8 mouse cellular contexts compared by ENCODE assay signal in the genomic region with DNA sequence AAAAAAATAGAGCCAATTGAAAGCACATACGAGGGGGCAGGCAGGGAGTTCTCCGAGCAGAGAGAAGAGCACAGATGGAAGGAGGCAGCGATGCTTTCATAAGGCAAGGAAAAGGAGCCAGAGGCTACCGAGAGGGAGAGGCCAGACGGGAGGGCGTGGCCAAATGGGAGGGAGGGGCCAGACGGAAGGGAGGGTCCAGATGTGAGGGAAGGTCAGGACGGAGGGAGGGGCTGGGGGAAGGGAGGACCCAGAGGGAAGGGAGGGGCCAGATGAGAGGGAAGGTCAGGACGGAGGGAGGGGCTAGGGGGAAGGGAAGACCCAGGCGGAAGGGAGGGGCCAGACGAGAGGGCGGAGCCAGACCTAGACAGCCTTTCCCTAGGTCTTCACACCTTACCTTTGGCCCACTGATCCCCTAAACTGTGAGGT. TPM values are rescaled to one million over a fixed set of nuclear protein-coding genes. Genes with fewer than 3 reads are reported as not detected.
DNase-seq lines count a peak whose midpoint lies in the region; ATAC-seq lines count a peak whose summit lies in the region.

No protein-coding gene starts in this region.

- peak; percentile 49 for ATAC-seq in monocyte, adult 5-6 weeks (replicated peaks; ENCODE audit: insufficient number of reproducible peaks, low FRiP score, low TSS enrichment, poor library complexity, severe bottlenecking)
- ATAC-seq in inflammation-experienced regulatory T-cells, adult 6 months, result no peak

- no peaks in the 10 kb centered on the region for H3K9me3 ChIP-seq in heart, embryonic 10.5 days

- H3K27me3 ChIP-seq in heart, embryonic 10.5 days (ENCODE audit: insufficient read depth, poor library complexity, severe bottlenecking), result no peaks in the 10 kb centered on the region

- 8% methylated on average over 12 of the region's 12 CpGs for WGBS in heart, embryonic 10.5 days

- H3K27ac ChIP-seq in heart, embryonic 10.5 days, result peak overlapping the region; percentile 82

- H3K4me3 ChIP-seq in heart, embryonic 10.5 days, result peak overlapping the region; percentile 23; the same call in 1 of the 2 replicates

- DNase-seq in right cerebral cortex, adult 18-20 months, result peak; percentile 23
- DNase-seq in right cerebral cortex, adult 2 months (ENCODE audit: low spot score in 2 of 2), result no peak
- DNase-seq in c-Kit-positive CD71-negative TER-119-negative erythroid progenitor cells, embryonic 14.5 days (ENCODE audit: low read depth), result peak; percentile 76
- DNase-seq in heart, embryonic 10.5 days (ENCODE audit: low spot score), result peak; percentile 97
- DNase-seq in kidney, postnatal 4 days, result peak; percentile 83 to 87
- peak; percentile 47 to 68 for DNase-seq in thymus, postnatal 36 days

- H3K36me3 ChIP-seq in heart, embryonic 10.5 days, result no peaks in the 10 kb centered on the region

- peaks cover 65% of the 10 kb centered on the region for H3K4me1 ChIP-seq in heart, embryonic 10.5 days

RNA-seq across cellular contexts. Expression of gene Prrc2b, which starts 18.3 kb away (rescaled TPM):
- 44.1 and 54.6 TPM in 2 replicates for polyA plus RNA-seq in heart, embryonic 10.5 days (2016; fragmentation: Nextera tagmentation; extraction: Ambion mirVana)
- total RNA-seq in monocyte, adult 5-6 weeks (2017), result 13.3 to 55.4 TPM (median 22.1 TPM) in 3 replicates
- polyA plus RNA-seq in inflammation-experienced regulatory T-cells, adult 6 months (2017; shearing (Covaris generic)), result 10 to 100 TPM; 33.6 to 40.3 (median 35.2) TPM

RNA-seq across cellular contexts. Expression of gene Plpp7, which starts 37.3 kb away (rescaled TPM):
- polyA plus RNA-seq in heart, embryonic 10.5 days (2016; fragmentation: Nextera tagmentation; extraction: Ambion mirVana), result 10.9 and 12.9 TPM in 2 replicates
- total RNA-seq in monocyte, adult 5-6 weeks (2017), result 1.2 TPM in 1 of 3 replicates, not detected in the others
- polyA plus RNA-seq in inflammation-experienced regulatory T-cells, adult 6 months (2017; shearing (Covaris generic)), result not detected

RNA-seq across cellular contexts. Expression of gene Fam78a, which starts 47.9 kb away (rescaled TPM):
- 37.7 and 60.1 TPM in 2 replicates for polyA plus RNA-seq in heart, embryonic 10.5 days (2016; fragmentation: Nextera tagmentation; extraction: Ambion mirVana)
- 9.3 to 23.1 TPM (median 14.2 TPM) in 3 replicates for total RNA-seq in monocyte, adult 5-6 weeks (2017)
- 10 to 100 TPM; 21.3 to 26.7 (median 22.5) TPM for polyA plus RNA-seq in inflammation-experienced regulatory T-cells, adult 6 months (2017; shearing (Covaris generic))

Comparison
In these comparisons a context has a peak if more than half of its experiments do, and no peak if none do; other contexts are left out.
1. DNase-seq: peak in right cerebral cortex, adult 18-20 months (single experiment), c-Kit-positive CD71-negative TER-119-negative erythroid progenitor cells, embryonic 14.5 days (single experiment), heart, embryonic 10.5 days (single experiment), kidney, postnatal 4 days (2 of 2) and thymus, postnatal 36 days (2 of 2); none in right cerebral cortex, adult 2 months (0 of 2).
2. RNA of gene Plpp7, which starts 37.3 kb away (polyA plus RNA-seq): 10.9 to 12.9 TPM in heart, embryonic 10.5 days; not detected in inflammation-experienced regulatory T-cells, adult 6 months; every median in the first group is over 10 times any median in the second.